Mouse (Mus musculus) embryo, embryonic 10.5 days (tissue): ENCODE measurements around the gene Pik3r1.
A peak's percentile ranks its signal among the peaks of the same experiment; 100 is the strongest.

Experiments
- DNase-seq: peaks from one replicate; pipeline ENCODE4 v3.0.0-alpha.2; 2015; ENCODE audit warnings: low spot score

Pik3r1 gene

DNA sequence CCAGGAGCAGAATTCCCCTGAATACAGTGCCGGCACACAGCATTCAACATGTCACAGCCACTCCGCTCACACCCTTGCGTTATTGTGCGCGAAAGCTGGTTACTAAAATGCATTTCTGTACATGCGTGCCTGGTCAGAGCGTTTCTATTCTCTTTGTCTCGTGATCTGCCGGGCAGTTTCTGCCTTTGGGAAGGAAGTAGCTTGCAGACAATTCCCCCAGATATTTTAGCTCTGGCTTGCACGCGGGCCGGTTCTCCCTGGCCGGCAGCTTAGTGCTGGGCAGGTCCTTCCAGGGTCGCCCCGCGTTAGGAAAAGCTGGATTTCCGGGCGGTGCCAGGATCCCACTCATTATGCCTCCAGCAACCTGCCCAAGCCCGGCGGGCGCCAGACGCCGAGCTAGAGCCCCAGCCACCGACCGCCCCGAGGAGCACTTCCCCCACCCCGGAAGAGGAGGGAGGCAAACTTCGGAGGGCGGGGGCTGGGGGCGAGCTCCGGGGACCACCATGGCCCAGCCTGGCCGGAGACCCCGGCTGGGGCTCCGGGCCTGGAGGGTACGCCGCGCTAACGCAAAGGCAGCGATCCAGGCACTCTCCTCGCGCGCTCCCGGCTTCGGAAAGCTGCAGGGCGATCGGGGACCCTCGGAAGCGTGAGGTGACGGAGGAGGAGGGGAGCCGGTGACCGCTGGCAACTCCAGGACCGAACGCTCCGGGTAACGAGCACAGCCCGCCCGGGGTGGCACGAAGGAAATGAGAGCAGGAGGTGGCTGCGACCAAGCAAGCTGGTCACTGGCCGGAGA, 806 bp downstream of the Pik3r1 start:
- peak; percentile 73 for DNase-seq

DNA sequence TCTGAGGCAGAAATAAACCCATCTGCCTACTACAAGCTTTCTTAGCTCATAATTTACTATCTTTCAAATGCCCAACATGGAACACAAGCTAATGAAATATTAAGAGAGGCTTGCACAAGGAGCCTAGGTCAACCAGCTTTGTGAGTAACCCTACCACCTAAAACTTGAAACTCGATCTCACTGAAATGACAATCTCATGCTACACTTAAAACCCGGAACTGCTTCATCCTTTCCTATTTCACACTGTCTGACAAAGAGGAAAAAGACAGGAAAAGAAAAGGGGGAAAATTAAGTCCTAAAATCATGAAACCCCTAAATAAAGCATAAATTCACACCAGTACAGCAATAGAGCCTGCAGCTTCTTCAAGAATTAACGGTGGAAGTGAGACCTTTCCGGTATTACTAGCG, 1.4 kb downstream of the Pik3r1 start:
- no peak for DNase-seq

GRCm38 (mm10) chr13:101765976-101766375, 2.0 kb downstream of the Pik3r1 start:
- no peak for DNase-seq

DNA sequence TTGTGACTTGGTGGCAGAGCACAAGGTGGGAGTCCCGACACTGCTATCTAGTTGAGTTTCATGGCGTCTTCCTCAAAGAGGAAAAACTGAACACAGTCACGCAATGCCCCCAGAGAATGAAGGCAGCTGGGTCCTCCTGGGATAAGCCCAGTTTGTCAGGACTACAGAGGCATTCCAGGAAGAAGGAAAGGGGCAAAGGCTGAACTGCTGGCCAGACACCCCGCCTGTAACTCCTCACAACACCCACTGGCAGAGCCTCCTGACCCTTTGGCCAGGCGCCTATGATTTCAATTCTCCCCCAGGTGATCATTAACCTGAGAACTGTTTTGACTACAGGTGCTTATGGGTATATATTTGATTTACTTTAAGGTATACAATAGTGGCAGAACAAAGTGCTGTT, 3.9 kb downstream of the Pik3r1 start:
- no peak for DNase-seq

DNA sequence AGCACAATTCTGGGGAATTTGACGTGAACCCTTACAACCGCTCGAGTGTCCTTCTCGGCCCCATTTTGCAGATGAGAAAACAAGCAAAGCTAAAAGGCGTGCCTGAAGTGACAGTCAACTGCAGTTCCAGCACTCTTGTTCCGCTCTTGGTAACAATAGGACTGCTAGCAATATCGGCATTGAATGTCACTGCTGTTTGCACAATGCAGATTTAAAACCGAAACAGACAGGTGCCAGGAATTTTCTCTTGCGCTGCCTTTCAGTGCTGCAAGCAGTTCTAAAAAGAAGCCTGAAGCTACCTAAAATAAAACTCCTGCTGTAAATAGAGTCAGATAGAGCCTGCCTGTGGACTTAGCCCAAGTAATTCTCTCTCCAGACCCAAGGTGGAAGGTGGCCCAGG, 4.3 kb downstream of the Pik3r1 start:
- DNase-seq: no peak

DNA sequence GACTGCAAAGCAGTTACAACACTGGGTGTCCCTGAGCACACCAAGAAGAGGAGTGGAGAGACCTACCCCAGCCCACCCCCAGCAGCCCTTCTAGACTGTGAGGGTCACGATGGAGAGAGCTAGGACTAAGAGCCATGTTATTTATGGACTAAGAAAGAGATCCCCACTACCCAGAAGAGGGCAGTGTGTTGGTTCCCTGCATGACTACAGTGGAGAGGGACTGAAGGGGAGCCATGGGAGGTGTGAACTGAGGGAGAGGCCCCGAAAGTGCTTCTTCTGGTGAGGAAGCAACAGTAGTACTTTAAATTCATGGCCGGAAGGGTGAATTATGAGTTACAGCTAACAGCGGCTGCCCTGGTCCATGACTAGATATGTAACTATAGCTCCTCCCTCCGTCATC, 4.9 kb downstream of the Pik3r1 start:
- DNase-seq: no peak

DNA sequence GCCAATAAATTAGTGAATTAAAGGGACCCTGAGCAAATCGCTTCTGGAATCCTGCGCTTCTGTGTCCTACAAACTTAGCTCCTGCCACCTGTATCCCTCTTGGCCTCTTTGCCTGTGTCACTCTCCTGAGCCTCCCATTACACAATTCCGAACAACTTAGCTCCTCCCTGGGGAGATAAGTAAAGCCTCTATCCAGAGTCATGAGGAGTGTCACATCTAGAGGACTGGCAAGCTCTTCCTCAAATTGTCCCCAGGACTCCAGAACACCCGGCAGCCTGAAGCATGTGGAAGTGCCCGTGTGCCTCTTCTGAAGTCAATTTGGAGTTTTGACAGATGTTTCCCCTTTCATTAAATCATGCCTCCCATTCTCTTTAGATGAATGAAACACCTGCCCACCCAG, 6.4 kb downstream of the Pik3r1 start:
- no peak for DNase-seq

- no peak for DNase-seq
Measured at GRCm38 (mm10) chr13:101760953-101761352, 7.1 kb downstream of the Pik3r1 start.

DNA sequence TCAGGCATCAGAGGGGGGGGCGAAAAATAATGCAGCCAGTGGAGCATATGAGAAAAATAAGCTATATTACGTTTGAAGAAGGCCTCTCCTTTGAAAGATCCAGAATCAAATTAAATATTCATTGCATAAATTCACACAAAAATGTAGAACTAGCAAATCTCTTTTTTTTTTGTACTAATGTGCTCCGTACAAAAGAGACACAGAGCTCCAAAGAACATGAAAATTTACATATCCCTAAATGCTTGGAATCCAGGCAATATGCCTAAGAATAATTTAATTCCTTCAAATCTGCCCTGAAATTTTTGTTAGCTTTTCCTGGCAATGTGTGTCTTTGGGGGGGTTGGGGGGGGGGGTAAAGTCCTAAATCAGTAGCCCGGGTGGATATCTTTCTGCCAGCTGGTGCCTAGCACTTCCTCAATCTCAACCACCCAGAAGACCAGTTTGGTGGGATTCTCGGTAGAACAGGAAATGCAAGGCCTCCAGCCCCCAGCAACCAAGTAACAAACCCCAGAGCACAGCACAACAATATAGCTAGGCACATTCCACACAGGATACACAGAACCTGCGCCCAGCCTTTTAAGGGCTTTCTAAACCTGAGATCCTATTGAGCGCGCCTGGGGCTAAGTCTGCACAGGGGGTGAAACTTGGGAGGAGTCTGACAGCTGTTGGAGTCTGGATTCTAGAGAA, 7.9 kb downstream of the Pik3r1 start:
- DNase-seq: peak; percentile 65

DNA sequence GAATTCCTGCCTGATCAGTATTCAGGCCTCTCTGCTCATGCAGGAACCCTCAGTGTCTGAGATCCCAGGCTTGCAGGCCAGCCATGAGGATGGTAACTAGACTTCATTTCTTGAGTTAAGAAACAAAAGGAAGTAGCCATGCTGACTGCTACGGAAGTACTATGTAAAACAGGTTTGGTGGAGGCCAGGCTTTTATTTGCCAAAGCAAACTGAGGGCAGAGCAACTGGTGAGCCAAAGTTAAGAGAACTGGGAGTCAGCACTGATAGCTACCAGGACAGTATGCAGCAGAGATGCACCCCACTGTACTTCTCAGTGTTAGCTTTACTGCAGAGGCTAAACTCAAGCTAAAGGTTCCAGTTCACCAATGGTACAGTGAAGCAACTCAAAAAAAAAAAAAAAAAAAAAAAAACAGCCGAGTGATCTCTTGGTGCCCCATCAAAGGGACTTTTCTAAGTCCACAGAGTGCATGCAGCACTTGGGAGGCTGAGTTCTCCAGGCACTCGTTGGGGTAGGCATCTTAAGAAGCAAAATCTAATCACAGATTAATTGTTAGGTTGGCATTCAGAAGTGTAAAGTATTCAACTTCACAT, 8.6 kb downstream of the Pik3r1 start:
- no peak for DNase-seq

GRCm38 (mm10) chr13:101757801-101758422, 10.1 kb downstream of the Pik3r1 start:
- DNase-seq: no peak

DNA sequence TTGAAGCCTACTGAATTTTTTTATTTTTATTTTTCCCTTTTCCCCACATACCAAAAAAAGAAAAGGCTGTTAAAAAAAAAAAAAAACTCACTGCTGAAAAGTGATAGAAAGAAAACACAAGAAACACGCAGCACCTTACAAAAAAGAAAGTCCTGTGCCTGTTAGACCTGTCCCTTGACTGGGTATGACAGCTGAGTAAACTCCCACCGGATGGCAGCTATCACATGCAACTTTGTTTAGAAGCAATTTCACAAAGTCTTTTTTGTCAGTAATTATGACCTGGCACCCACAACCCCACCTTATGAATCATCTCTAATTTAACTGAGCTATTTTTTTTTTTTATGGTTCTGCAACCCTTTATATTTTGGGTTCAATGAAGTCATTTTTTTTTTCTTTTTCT, 12.8 kb downstream of the Pik3r1 start:
- no peak for DNase-seq

DNA sequence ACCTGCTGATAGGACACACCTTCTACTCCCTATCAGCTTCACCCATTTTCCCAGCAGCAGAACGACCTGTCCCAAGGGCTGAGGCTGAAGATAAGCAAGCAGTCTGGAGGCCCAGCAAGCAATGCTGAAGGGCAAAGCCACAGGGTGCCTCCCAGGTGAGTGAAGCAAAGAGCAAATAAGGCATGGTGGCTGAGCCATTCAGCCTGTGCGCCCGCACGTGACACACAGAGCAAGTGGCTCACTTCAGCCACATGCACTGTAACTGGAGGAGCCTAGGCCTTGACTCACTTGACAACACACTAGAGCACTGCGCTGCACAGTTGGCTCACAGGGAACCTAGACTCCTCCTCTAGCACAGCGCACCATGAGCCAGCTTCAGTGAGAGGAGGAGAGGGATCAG, 14.4 kb downstream of the Pik3r1 start:
- no peak for DNase-seq

DNA sequence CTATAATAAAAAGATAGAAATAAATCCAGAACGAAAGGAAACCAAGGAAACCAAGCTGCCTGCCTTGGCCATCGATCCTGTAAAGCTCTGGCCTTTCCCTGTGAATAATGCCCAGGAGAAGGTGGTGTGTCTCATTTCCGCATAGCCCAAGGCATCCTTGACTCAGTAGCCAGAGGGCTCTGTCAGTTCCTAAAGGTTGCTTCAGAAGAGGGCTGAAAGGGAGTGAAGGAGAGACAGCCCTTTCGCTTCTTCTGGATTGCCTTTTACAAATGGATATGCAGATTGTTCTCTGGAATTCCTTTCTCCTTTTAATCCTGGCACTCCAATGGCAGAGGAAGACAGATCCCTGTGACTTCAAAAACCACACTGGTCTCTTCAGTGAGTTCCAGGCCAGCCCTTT, 16.2 kb downstream of the Pik3r1 start:
- DNase-seq: no peak

DNA sequence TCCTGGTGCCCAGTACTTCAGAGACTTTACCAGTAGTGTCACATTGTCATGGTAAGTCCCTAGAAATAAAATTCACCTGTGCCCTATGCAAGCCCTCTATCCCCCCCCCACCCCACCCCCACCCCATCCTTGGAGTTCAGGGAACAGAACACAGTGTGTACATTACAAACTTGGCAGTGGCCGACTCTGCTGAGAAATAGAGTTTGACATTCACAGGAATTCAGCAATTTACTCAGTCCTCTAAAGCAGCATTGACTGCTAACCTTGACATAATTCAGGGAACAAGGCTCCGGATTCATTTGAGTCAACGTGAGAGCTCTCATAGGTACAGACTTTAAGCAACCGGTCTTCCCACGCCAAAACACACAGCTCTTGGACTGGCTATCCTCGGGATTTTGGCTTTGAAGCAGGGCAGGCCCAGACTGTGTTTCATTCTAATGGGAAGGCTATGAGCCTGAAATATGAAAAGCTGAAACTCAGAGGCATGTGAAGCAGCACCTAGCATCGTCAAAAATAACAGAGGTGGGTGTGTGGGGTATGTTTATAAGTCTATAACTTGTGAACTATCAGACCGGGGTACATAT, 21.9 kb downstream of the Pik3r1 start:
- DNase-seq: no peak

- no peak for DNase-seq
Measured at GRCm38 (mm10) chr13:101744943-101745342, 23.1 kb downstream of the Pik3r1 start.

GRCm38 (mm10) chr13:101744053-101744452, 24.0 kb downstream of the Pik3r1 start:
- no peak for DNase-seq

DNA sequence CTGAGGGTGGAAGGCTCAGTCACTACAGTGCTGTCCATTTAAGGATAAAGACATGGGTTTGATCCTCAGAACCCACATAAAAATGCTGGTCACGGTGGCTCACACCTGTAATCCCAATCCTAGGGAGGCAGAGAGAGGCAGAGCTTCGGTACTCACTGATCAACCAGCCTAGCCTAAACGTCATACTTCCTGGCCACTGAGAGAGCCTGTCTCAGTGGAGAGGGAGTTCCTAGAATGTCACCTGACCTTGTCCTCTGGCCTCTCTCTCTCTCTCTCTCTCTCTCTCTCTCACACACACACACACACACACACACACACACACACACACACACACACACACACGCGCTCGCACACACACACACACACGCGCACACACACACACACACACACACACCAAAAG, 24.8 kb downstream of the Pik3r1 start:
- DNase-seq: no peak

- no peak for DNase-seq
Measured at GRCm38 (mm10) chr13:101742596-101742995, 25.4 kb downstream of the Pik3r1 start.

- DNase-seq: no peak
Measured at GRCm38 (mm10) chr13:101741530-101742309, 26.3 kb downstream of the Pik3r1 start.

DNA sequence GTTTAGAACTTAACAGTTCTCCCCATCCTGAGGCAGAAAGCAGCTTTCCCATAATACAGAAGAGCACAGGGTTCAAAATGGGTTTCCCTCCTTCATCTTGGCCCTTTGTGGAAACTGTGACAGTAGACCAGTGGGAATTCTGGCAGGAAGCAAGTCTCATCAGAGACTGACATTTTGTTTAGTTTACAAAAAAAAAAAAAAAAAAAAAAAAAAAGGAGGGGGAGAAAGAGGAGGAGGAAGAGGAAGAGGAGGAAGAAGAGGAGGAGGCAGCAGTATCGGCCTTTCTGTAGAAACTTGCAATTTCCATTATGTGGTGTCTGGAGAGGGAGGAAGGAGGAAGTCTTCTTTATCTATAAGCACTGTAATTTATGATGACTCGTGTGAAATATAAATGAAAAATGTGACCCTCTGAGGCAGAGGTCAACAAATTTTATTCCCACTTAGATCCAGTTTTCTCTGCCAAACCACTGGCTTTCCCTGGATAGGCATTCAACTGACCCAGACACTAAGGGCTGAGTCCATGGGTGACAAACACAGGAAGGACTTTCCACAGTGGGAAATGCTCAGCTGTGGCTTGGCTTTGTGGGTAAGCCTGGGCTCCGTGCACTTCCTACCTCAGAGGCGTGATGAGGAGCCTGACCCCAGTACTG, 28.2 kb downstream of the Pik3r1 start:
- DNase-seq: no peak
